Mouse (Mus musculus) myocyte (in vitro differentiated cells): ENCODE results near the gene Pla2g2d.

ENCODE experiments used
- CEBPB ChIP-seq: IDR thresholded peaks from 2 replicates; pipeline ENCODE4 v1.6.1; 2011; ENCODE audit warnings: mild to moderate bottlenecking, moderate library complexity; ENCODE audit not compliant: poor library complexity, insufficient read depth, severe bottlenecking
- E2F4 ChIP-seq: IDR thresholded peaks from one replicate; pipeline ENCODE4 v1.6.1; 2011; ENCODE audit warnings: mild to moderate bottlenecking, control low read depth, moderate library complexity; ENCODE audit not compliant: insufficient read depth
- MAX ChIP-seq: IDR thresholded peaks from one replicate; pipeline ENCODE4 v1.6.1; 2011; ENCODE audit warnings: low read depth, mild to moderate bottlenecking, control low read depth
- MYOD1 ChIP-seq, 3 experiments: IDR thresholded peaks; one replicate each; pipeline ENCODE4 v1.6.1; 2011; ENCODE audit warnings: control low read depth in 2 of 3, low read depth in 2 of 3, mild to moderate bottlenecking in 2 of 3, moderate library complexity in 1 of 3; ENCODE audit not compliant: insufficient read length in 2 of 3, control insufficient read depth in 1 of 3
- MYOG ChIP-seq, 3 experiments: IDR thresholded peaks; one replicate each; pipeline ENCODE4 v1.6.1; 2011; ENCODE audit warnings: control low read depth in 2 of 3, low read depth in 2 of 3, mild to moderate bottlenecking in 2 of 3; ENCODE audit not compliant: insufficient read length in 2 of 3, control insufficient read depth in 1 of 3, insufficient read depth in 1 of 3
- POLR2A ChIP-seq: IDR thresholded peaks from one replicate; pipeline ENCODE4 v1.6.1; 2011; ENCODE audit warnings: low read depth, mild to moderate bottlenecking, control low read depth, moderate library complexity; ENCODE audit not compliant: insufficient read length
- POLR2AphosphoS2 ChIP-seq: IDR thresholded peaks from one replicate; pipeline ENCODE4 v1.6.1; 2011; ENCODE audit warnings: low read depth, control low read depth; ENCODE audit not compliant: insufficient read length
- TCF12 ChIP-seq: IDR thresholded peaks from one replicate; pipeline ENCODE4 v1.6.1; 2011; ENCODE audit warnings: mild to moderate bottlenecking, control low read depth; ENCODE audit not compliant: poor library complexity, insufficient read depth, severe bottlenecking
- TCF3 ChIP-seq: IDR thresholded peaks from one replicate; pipeline ENCODE4 v1.6.1; 2011; ENCODE audit warnings: low read depth, control low read depth; ENCODE audit not compliant: insufficient read length
- USF1 ChIP-seq: IDR thresholded peaks from one replicate; pipeline ENCODE4 v1.6.1; 2011; ENCODE audit warnings: low read depth, mild to moderate bottlenecking, control low read depth, moderate library complexity

GRCm38 (mm10) chr4:138775435-138775834, at the start of gene Pla2g2d:
- TF ChIP-seq POLR2AphosphoS2 (no peak), USF1 (no peak), POLR2A (no peak), MYOD1 (IDR thresholded peaks at IDR 0.05; ENCODE audit: control insufficient read depth in 1 of 3, insufficient read length in 2 of 3, low read depth in 2 of 3) (no peak), E2F4 (no peak), MYOG (IDR thresholded peaks at IDR 0.05; ENCODE audit: control insufficient read depth in 1 of 3, insufficient read depth in 1 of 3, insufficient read length in 2 of 3, low read depth in 2 of 3) (no peak), TCF12 (no peak), MAX (no peak), TCF3 (no peak), CEBPB (no peak)
